Mouse (Mus musculus): ENCODE measurements around the gene Ptprh.

Ptprh gene

DNA sequence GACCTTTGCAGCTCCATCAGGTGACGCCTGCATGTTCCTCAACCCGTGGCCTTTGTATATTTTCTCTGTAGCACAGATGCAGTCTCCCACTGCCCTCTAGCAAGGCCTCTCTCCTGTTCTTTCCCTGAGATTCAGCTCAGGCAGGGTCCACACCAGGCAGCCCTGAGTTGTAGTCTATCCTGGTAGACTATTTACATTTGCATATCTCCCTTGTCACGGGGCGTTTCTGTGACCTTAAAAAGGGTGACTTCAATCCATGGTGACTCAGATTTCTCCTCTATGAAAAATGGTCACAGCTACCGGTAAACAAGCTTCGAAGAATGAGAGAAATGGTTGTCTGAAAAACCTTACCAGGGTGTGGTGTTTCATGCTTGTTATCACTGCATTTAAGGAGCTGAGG is at the start of gene Ptprh:
TSS of gene Ptprh (minus strand) at position 169 of the 400 bp plus-strand sequence.
- no peak for DNase-seq (ENCODE audit: extremely low read depth, low read depth, low spot score)

DNA sequence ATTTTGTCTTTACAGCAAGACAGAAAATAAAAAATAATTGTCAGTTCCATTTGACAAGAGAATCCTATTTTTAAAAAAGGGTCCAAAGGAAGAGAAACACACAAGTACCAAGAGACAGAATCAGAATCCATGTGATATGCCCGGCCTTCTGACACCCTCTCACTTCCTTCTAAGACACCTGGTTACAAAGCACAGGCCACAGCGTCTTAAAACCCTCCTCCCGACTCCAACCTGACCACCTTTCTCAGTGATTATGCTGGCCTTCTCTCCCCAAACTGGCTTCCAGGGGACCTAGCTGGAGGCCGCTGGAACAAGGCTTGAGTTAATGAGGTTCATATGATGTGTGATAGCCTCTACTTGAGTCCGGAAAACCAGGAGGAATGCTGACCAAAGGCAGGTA is 49.5 kb upstream of the Ptprh start:
- DNase-seq (ENCODE audit: extremely low read depth, low read depth, low spot score), result no peak

DNA sequence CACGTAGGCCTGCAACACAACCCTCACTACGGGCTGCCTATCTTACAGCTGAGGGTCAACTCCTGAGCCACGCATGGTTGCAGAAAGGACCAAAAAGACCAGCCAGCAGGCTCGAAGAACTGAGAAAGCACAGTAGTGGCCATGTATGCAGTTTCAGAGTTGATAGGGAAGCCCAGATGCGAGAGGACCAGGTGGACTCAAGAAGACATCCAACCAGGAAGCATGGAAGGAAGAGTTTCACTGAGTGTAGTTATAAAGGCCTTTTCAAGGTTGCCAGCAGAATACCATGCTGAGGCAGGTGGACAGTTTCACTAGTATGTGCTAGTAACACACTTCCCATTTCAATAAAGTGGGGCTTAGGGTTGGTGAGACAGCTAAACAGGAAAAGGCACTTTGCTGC is 48.9 kb upstream of the Ptprh start:
- DNase-seq (ENCODE audit: extremely low read depth, low read depth, low spot score), result no peak

DNA sequence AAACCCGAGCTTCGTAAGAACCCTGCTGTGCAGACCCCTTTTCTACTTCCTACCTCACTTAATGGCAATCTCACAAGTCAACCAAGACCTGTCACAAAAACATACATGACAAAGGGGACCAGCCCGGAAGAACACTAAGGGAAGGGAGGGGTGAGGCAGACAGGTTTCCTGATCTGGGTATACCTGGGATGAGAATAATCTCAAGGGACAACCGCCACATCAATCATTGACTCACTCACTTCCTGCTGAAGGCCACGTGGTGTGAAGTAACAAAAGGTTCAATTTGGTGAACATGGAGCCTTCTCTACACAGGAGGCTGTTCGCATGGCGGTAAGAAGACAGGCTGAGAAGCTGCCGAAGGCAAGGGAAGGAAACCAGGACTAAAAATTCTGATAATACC is 47.7 kb upstream of the Ptprh start:
- DNase-seq (ENCODE audit: extremely low read depth, low read depth, low spot score), result no peak

DNA sequence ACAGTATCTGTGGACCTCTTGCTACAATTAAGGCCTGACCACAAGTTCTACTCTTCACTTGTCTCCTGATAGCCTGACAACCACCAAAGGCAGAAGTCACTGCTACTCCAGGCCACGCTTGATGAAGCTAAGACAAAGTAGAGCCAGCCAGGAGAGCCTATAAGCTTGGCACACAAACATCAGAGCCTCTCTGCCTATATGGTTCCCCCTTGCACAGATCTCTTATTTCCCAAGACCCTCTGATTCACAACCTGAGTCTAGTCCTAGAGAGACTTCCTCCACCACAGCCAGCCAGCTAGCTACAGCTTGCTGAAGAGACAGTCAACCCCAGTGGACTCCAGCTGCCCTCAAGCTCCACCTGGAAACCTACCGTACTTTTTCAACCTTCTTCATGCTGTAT is 44.2 kb upstream of the Ptprh start:
- DNase-seq (ENCODE audit: extremely low read depth, low read depth, low spot score), result no peak

DNA sequence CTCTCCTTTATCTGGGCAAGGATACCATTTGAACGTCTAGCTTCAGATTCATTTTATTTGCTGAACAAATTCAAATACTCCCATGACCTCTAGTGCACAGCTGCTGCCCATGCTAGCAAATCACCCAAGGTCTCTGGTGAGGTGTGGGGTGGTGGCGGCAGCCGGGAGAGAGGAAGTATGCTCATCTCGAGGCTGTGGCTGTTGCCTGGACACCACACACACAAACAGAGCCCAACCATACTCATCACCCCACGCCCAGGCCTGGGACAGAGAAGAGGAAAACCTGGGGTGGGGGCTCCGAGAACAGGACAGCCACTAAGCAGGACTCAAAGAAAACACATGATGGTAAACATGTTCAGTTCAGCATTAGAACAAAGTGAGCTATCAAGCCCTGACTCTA is 43.5 kb upstream of the Ptprh start:
- no peak for DNase-seq (ENCODE audit: extremely low read depth, low read depth, low spot score)

DNA sequence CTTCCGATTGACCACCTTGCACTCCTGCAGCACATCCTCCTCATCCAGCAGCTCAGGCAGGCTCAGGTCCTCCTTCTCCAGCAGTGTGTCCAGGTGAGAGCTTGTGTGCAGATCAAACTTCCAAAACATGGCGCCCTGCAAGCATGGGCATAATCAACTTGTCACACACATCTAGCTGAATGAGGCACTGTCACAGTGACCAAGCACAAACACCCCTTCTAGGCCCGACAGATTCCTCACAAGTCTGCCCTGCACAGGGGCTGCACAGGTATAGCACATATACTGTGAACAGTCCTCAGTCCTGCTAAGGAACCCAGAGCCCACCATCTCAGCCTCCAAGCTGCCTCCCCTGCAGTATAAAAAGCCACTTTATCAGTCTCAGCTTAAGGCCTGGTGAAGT is 43.0 kb upstream of the Ptprh start:
- no peak for DNase-seq (ENCODE audit: extremely low read depth, low read depth, low spot score)

DNA sequence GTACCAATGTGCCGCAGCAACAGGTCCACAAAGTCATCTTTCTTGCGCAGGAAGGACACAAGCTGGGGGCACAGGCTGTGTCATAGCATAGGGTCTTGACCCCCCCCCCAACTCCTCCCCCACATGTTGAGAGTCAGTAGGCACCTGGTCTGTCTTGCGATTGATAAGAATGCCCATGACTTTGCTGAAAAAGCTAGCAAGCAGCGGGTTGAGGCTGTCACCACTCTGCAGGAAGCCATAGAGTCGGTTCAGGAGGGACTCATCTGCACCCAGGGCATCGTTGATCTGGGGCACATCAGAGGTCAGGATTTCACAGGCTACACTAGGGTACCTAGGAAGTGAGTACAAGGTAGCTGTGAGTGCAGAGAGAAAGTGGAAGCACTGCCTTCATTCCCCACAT is 39.4 kb upstream of the Ptprh start:
- DNase-seq (ENCODE audit: extremely low read depth, low read depth, low spot score), result no peak

DNA sequence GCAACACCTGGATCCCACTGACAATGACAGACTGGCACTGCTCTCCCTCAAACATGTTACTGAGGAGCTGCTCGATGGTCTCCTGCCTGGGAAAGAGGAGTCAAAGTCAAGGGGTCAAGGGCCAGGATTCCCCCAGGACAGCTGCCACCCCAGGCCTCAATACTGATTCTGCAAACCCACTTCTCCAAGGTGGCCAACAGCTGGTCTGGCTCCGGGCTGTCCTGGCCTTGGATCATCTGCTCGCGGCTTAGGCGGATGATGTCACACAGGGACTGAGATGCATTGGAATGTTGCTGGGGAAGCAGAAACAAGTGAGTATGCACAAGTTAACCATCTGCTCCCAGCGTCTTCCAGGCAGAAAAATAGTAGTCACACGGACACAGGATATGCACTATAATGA is 38.1 kb upstream of the Ptprh start:
- no peak for DNase-seq (ENCODE audit: extremely low read depth, low read depth, low spot score)

DNA sequence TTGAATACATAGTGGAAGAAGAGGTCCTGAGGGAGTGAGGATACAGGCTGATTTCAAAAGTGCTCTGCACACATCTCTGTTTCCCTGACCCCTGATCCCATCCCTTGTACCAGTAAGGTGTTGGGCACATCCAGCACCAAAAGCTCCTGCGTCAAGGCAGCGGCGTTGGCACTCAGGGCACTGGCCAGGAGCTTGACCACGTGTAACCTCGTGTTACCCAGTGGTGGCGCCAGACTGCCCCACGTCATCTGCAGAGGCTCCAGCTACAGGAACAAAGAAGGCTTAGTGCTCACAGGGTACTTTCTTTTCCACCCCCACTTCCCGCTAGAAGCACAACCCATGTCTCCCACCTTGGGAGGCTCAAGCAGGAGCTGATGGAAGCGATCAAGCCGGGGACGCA is 37.3 kb upstream of the Ptprh start:
- no peak for DNase-seq (ENCODE audit: extremely low read depth, low read depth, low spot score)

DNA sequence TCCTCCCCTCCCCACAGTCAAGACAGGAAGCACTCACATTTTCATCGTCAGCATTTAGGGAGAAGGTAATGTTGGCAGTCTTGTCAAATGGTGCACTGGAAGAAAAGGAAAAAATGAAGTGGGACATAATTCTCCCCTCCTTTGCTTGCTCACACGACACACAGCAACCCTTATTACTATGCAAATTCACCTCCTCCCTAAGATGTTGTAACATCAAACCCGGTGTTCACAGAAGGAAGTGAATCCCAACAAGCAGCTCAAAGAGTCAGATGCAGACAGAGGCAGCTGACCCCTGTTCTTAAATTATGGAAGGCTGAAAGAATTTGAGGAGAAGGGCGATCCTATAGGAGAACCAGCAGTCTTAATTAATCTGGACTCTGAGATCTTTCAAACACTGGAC is 32.3 kb upstream of the Ptprh start:
- no peak for DNase-seq (ENCODE audit: extremely low read depth, low read depth, low spot score)

DNA sequence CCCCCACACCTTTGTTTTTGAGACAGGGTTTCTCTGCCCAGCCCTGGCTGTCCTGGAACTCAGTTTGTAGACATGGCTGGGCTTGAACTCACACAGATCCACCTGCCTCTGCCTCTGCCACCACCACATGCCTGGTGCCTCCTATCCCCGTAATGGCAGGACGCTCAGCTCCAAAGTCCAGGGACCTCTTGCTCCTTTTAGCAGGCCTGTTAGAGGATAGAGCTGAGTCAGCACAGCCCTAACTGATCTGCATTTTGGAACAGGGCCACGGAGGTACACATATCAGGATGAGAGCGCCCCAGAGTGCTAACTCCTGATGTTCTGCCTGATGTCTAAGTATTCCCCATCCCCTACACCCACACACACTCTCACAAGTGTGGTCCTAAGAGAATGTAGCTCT is 27.2 kb upstream of the Ptprh start, which contains the start of gene Tmem86b:
TSS of gene Tmem86b (minus strand) at position 392 of the 400 bp plus-strand sequence.
- no peak for DNase-seq (ENCODE audit: extremely low read depth, low read depth, low spot score)

DNA sequence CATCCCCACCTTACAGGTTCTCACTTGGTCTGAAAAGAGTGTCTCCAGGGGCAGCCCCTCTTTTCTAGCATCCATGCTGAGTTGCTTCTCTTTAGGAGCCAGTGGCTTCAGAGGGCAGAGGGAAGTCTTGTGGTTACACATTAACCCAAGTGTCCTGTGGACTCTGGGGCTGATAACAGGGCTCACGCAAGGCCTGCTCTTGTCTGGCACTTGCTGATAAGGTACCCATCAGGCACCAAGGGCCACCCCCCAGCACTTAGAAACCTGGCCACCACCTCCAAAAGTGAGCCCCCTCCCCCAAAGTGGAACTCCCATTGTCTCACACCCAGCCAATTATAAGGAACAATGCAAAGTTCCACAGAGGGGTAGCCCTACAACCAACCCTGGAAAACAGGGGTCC is 26.4 kb upstream of the Ptprh start:
- no peak for DNase-seq (ENCODE audit: extremely low read depth, low read depth, low spot score)

DNA sequence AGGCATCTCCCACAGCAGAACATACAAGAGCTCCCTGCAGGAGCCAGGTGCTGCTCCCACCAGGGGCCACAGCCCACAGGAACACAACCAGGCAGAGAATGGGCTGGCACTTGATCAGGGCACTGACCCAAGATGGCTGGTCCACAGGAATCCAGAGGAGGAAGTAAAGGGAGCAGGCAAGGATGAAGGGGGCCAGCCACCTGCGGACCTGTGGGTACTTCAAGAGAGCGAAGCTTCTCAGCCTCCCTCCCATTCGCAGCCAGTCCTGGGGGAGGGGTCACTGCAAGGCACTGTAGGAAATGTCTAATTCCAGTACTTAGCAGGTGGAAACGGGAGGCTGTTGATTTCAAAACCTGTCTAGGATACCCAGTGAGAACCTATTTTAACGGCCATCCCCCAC is 25.7 kb upstream of the Ptprh start:
- no peak for DNase-seq (ENCODE audit: extremely low read depth, low read depth, low spot score)

DNA sequence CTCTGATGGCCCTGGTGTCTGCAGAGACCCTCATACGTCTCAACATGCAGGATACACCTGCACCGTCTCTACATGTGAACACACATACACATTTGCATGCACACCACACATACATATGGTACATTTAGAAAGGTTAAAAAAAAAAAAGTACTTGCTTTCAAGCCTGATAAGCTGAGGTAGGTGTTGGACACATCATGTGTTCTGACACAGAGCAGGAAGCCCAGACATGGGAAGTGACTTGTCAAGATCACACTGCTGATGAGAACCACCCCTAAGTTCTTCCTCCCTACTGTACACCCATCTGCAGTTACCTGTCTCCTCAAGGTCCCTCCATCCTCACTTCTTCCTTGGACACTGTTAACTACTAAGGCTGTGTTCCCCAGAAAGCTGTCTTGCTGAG is 22.1 kb upstream of the Ptprh start:
- DNase-seq (ENCODE audit: extremely low read depth, low read depth, low spot score), result no peak

DNA sequence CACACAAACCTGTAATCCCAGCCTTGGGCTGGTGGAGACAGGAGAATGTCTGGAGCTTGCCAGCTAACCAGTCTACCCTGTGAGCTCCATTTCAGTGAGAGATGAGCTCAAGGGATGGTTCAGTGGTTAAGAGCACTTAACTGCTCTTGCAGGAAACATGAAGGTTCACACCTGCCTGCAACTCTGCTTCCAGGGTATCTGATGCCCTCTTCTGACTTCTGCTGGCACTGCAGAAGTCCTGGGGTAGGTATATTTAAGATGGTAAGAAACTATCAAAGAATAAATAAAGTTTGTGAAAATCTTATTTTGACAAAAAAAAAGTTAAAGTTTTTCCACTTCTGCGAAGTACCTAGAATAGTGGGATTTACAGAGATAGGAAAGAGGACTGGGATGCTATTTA is 20.5 kb upstream of the Ptprh start:
- DNase-seq (ENCODE audit: extremely low read depth, low read depth, low spot score), result no peak

DNA sequence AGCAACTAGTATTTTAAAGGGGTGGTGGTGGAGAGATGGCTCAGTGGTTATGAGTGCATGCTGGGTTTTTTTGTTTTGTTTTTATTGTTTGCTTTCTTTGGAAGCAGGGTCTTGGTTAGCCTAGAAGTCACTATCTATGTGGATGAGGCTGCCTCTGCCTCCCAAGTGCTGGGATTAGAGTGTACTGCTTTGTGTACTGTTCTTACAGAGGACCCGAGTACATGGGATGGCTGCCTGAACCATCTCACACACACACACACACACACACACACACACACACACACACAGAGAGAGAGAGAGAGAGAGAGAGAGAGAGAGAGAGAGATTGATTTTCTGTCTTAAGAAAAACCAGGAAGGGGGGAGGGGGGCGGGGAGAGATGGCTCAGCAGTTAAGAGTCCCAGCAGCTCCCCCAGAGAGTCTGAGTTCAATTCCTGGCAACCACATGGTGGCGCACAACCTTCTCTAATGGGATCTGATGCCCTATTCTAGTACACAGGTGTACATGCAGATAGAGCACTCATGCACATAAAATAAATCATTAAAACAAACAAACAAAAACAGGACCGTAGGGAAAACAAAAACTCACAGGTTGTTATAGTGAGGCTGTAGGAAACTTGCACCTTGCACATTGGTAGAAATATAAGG is 19.8 kb upstream of the Ptprh start:
- no peak for DNase-seq (ENCODE audit: extremely low read depth, low read depth, low spot score)

DNA sequence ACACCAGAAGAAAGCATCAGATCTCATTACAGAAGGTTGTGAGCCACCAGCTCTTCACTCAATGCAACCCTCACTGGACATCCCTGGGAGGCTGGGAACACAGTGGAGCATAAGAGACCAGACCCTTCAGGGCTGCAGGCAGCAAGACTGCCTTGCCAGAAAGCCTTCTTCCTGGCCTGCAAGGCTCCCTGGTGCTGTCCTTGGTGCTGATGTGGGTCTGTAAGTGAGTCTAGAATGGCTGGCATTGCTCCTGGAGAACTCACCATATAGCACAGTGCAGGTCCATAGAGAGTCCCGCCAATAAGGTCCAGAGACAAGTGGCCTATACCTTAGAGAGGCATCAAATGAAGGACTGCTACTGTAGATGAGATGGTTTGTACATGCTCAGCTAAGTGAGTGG is 16.1 kb upstream of the Ptprh start:
- DNase-seq (ENCODE audit: extremely low read depth, low read depth, low spot score), result no peak

DNA sequence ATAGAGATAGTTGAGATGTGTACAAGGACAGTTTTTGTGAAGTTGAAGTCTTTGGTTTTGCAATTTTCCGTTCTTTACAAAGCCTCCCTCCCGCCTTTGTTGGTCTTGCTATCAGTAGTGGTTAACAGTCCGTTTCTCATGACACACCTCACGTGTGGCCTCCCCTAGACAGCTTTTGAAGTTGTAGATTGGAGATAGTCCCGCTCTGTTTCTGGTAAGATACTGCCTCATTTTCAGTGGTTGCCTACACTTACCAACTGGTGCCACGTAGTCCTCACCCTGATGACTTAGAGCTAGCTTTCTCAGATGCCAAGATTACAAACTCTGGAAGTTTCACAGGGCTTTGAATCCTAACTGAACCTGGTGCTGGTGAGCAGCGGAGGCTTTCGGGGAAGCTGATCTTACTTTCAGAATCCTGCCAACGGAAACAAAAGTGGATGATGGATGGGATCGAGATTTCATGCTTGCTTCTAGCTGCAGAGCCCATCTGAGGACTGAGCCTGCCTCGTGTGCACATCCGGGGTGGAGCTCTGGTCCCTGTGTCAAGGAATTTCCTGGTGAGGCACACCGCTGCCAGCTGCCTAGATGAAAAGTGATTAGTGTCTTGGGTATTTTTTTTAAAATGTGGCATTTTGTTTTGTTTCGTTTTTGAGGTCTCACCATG is 10.0 kb upstream of the Ptprh start:
- DNase-seq (ENCODE audit: extremely low read depth, low read depth, low spot score), result no peak

DNA sequence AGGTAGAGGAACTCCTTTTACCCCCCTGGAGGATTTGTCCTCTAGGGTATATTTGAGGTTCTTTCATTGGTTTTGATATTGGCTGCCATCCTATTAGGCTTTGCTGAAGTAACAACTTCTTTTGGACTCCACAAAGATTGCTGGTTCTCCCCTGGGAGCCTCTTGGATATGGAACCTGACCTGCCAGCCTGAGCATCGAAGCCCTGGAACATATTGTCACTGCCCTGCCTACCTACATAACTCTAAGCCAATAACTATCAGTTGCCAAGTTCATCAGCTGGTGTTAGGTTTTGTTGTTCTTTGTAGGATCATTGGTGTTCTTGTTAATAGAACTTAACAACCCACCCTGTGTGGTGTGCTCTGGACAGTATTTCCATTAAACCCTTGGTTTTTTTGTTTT is 9.1 kb upstream of the Ptprh start:
- DNase-seq (ENCODE audit: extremely low read depth, low read depth, low spot score), result no peak

DNA sequence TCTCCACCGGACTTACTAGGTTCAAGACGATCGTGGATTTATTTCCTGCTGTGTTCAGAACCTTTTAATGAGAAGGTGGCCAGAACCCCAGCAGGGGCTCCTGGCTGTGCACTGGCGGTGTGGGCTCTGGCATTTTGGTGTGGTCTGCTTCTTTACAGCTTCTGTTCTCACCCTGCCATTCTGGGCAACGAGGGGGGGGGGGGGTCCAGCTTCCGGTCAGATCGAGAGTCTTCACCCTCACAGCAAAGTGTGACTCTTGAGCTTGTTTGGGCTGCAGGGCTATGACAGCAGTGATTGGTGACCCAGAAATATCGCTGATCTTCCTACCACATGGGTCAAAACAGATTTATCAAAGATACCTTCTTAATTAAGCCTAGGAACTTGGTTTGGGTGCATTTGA is 8.5 kb upstream of the Ptprh start:
- DNase-seq (ENCODE audit: extremely low read depth, low read depth, low spot score), result no peak

DNA sequence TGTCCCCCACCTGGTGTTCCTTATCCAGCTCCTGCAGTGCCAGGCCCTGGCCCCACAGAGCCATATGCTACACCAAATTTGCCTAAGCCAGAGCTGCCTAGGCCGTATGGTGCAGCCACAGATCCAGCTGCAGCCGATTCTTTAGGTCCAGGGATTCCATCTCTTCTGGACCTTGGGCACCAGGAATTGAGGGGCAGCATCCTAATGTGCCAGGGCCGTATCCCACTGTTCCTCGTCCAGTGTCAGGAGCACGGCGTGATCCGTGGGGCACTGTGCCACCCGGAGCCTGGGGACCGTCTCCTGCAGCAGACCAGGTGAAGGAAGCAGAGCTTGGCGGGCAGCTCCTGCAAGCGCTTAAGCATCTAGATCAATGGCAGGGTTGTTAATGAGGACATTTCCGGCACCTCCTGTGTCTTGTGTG is 8.1 kb upstream of the Ptprh start:
- no peak for DNase-seq (ENCODE audit: extremely low read depth, low read depth, low spot score)

DNA sequence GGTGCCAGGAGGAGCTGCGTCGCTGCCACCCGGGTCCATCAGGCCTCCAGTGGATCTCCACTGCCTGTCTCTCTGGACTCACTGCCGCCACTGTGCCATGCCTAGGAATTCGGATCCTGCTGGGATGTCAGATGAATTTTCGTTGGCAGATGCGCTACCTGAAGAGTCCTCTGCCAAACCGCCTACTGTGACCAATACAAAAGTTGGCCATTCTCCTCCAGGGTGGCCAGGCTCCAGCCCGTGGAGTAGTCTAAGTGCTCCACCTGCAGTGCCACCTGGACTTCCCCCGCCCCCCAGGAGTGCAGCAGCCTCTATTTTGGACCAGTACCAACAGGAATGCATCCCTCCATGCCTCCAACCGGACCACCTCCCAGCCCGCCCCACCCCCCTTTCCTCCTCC is 7.7 kb upstream of the Ptprh start:
- DNase-seq (ENCODE audit: extremely low read depth, low read depth, low spot score), result no peak
